Mouse (Mus musculus) midbrain, embryonic 13.5 days (tissue): ENCODE data around the gene Adamts13. TPM values are rescaled to one million over a fixed set of nuclear protein-coding genes. Genes with fewer than 3 reads are reported as not detected.

Experiments
- ATAC-seq: fragments of 200-750 bp; cut with Nextera tagmentation; 2 replicates; pipeline ENCODE4 v1.8.0; 2017; ENCODE audit warnings: mild to moderate bottlenecking, moderate TSS enrichment, moderate library complexity
- H3K27ac ChIP-seq: fragments of 300-500 bp; sonication (generic); 2 replicates; pipeline ENCODE4 v1.5.1; 2015; ENCODE audit warnings: inconsistent platforms, mild to moderate bottlenecking, moderate library complexity
- H3K27me3 ChIP-seq: fragments of 300-500 bp; sonication (generic); 2 replicates; pipeline ENCODE4 v1.6.1; 2015; ENCODE audit warnings: mild to moderate bottlenecking, inconsistent platforms
- H3K36me3 ChIP-seq: fragments of 300-500 bp; sonication (generic); 2 replicates; pipeline ENCODE4 v1.6.1; 2015; ENCODE audit warnings: mild to moderate bottlenecking, inconsistent platforms
- H3K4me1 ChIP-seq: fragments of 300-500 bp; sonication (generic); replicated peaks from 2 replicates; pipeline ENCODE4 v1.6.1; 2015; ENCODE audit warnings: inconsistent platforms
- H3K4me2 ChIP-seq: fragments of 300-500 bp; sonication (generic); replicated peaks from 2 replicates; pipeline ENCODE4 v1.6.1; 2015; ENCODE audit warnings: moderate library complexity, mild to moderate bottlenecking, inconsistent platforms
- H3K4me3 ChIP-seq: fragments of 300-500 bp; sonication (generic); replicated peaks from 2 replicates; pipeline ENCODE4 v1.5.1; 2015; ENCODE audit warnings: mild to moderate bottlenecking, inconsistent platforms
- H3K9ac ChIP-seq: fragments of 300-500 bp; sonication (generic); replicated peaks from 2 replicates; pipeline ENCODE4 v1.6.1; 2015; ENCODE audit warnings: mild to moderate bottlenecking, inconsistent platforms
- H3K9me3 ChIP-seq: fragments of 300-500 bp; sonication (generic); 2 replicates; pipeline ENCODE4 v1.6.1; 2016; ENCODE audit warnings: mild to moderate bottlenecking, inconsistent platforms
- WGBS: fragments of 180-500 bp; shearing (Covaris S2); methylation state at CpG from one replicate; pipeline ENCODE4 v1.1.7; 2015; 5-methylcytosine and 5-hydroxymethylcytosine counted together
- polyA plus RNA-seq: library from polyadenylated mRNA; unstranded; fragments of >200 nt; fragmentation: Nextera tagmentation; extraction: Ambion mirVana; gene quantifications from 2 replicates; pipeline ENCODE4 v1.2.1, GENCODE M21; 2015

Adamts13 gene
- polyA plus RNA-seq, 1 experiment from 2014 or later = not detected

DNA sequence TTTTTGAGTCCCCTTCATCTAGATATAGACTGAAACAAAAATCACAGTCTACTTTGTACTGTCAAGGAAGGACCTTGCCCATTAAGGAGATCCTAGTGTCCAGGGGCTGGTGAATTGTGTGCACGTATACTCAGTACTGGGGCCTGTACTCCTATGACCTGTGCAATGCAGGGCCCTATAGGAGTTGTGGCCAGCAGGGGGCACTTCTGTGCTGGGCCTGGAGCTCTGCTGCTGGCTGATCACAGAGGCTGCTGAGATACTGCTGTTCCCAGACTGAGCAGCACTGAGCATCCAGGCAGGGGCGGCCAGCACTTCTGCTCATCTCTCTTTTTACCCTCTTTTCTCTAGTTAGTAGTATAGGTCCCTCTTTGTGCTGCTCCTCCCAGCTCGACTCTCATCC lies 70.2 kb downstream of the Adamts13 start:
- Histone ChIP-seq H3K4me3 (no peak overlapping the region), H3K27ac (no peak overlapping the region), H3K4me1 (no peaks in the 10 kb centered on the region), H3K36me3 (no peaks in the 10 kb centered on the region), H3K9ac (no peak overlapping the region), H3K27me3 (peaks cover 21% of the 10 kb centered on the region; the same call in 1 of the 2 replicates), H3K4me2 (no peak overlapping the region), H3K9me3 (no peaks in the 10 kb centered on the region)
- 18% methylated on average over 3 of the region's 3 CpGs for WGBS
- ATAC-seq = peak; percentile 91

DNA sequence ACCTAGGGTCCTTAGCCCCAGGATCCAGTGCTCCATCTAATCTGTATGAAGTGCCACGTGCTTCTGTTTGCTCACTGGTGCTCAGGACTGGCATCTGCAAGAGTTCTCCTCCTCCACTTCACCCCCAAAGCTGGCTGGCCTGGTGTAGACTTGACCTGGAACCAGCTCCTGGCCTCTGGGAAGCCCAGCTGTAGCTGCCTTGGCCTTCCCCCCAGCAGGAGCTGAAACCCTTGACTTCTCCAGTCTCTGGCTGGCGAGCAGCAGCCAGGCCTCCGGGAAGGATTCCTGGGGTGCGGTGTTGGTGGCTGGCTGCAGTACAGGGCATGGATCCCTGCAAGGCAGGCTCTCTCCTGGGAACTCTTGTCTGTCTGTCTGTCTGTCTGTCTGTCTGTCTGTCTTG lies 71.0 kb downstream of the Adamts13 start:
- H3K27me3 ChIP-seq = peaks cover 23% of the 10 kb centered on the region; the same call in 1 of the 2 replicates
- WGBS = 77% methylated on average over 4 of the region's 4 CpGs

GRCm38 (mm10) chr2:27044641-27045040 lies 71.4 kb downstream of the Adamts13 start:
- H3K9ac ChIP-seq = no peak overlapping the region
- H3K36me3 ChIP-seq = no peaks in the 10 kb centered on the region
- peaks cover 19% of the 10 kb centered on the region; the same call in 1 of the 2 replicates for H3K27me3 ChIP-seq
- WGBS = 77% methylated on average over 3 of the region's 3 CpGs
- no peaks in the 10 kb centered on the region for H3K9me3 ChIP-seq
- no peaks in the 10 kb centered on the region for H3K4me1 ChIP-seq
- no peak for ATAC-seq
- H3K4me2 ChIP-seq = no peak overlapping the region
- no peak overlapping the region for H3K4me3 ChIP-seq
- H3K27ac ChIP-seq = no peak overlapping the region

More for the DNA sequence above, 71.0 kb downstream of the Adamts13 start:
- no peak for ATAC-seq
- Histone ChIP-seq H3K9me3 (no peaks in the 10 kb centered on the region), H3K4me1 (no peaks in the 10 kb centered on the region), H3K4me3 (no peak overlapping the region), H3K9ac (no peak overlapping the region), H3K4me2 (no peak overlapping the region), H3K36me3 (no peaks in the 10 kb centered on the region), H3K27ac (no peak overlapping the region)

DNA sequence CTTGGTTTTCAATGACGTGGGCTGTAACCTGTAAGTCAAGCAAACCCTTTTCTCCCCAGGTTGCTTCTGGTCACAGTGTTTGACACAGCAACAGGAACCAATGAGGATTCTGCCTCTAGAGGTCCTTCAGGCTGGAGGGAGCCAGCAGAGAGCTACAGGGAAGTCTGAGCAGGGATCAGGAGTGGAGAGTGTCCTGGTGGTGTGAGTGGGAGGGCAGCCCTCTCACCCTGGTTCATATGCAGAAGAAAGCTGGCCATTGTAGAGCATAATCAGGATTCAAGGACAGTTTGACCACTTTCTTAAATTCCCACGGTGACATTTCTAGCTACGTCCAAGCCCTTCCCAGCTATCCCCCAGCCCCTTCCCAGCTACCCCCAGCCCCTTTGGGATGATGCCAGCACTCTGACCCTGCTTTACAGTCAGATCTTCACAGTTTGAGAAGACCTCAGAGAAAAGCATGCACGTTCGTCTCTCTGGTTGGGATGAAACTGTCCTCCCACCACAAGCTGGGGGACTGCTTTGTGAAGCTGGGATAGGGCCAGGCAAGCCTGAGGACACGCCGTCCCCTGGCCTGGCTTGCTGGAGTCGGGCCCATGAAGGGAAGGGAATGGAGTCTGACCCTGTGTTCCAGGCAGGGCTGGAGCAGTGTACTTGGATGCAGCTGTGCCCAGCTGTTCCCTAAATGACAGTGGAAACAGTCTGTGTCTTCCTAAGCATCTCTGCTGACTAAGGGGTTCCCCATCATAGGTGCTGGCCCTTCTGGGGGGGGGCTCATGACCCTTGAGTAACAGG lies 73.0 kb downstream of the Adamts13 start:
- H3K4me2 ChIP-seq = no peak overlapping the region
- ATAC-seq = no peak
- H3K9me3 ChIP-seq = no peaks in the 10 kb centered on the region
- no peaks in the 10 kb centered on the region for H3K36me3 ChIP-seq
- no peak overlapping the region for H3K4me3 ChIP-seq
- no peak overlapping the region for H3K27ac ChIP-seq
- H3K9ac ChIP-seq = no peak overlapping the region
- 70% methylated on average over 8 of the region's 8 CpGs for whole genome bisulfite sequencing
- no peaks in the 10 kb centered on the region for H3K4me1 ChIP-seq
- peaks cover 18% of the 10 kb centered on the region; the same call in 1 of the 2 replicates for H3K27me3 ChIP-seq

DNA sequence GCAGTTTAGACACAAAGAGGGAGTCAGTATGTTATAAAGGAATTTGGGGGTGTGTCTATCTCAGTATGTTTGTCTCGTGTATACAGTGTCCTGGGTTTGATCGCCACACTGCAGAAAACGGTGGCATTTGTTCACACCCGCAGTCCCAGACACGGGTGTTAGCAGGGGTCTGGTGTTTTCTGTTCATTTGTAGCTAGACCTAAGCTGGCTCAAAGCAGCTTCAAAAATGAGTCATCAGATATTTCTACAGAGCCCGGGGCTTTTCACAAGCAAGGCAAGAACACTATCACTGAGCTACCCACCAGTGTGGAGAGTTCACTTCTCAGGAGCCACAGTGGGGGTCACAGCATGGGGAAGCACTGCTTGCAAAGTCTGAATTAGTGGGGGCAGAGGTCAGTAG lies 76.2 kb downstream of the Adamts13 start:
- Histone ChIP-seq H3K4me3 (no peak overlapping the region), H3K27me3 (peaks cover 18% of the 10 kb centered on the region; the same call in 1 of the 2 replicates), H3K27ac (no peak overlapping the region), H3K9ac (no peak overlapping the region), H3K4me2 (no peak overlapping the region), H3K4me1 (no peaks in the 10 kb centered on the region), H3K36me3 (no peaks in the 10 kb centered on the region), H3K9me3 (no peaks in the 10 kb centered on the region)
- ATAC-seq = no peak
- 32% methylated on average over 6 of the region's 6 CpGs for WGBS

DNA sequence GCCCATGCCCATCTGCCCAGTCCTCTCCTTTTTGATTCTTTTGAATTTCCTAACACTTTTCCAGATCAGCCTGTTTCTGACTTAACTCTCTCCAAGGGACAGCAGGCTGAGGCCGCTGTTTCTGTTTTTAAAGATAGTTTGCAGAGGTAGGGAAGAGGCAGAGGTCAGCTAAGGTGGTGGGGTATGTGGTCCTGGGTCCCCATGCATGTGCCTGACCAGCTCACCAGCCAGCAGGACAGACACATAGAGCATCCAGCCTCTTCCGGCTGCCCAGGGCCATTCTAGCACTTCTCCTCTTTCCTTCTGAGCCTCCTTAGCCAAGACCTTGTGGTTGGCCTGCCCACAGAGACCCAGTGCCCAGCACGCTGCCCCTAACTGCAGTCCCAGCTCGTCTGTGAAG lies 85.0 kb downstream of the Adamts13 start:
- Histone ChIP-seq H3K4me1 (no peaks in the 10 kb centered on the region), H3K36me3 (no peaks in the 10 kb centered on the region), H3K9me3 (no peaks in the 10 kb centered on the region), H3K9ac (no peak overlapping the region), H3K27me3 (no peaks in the 10 kb centered on the region), H3K27ac (no peak overlapping the region), H3K4me3 (no peak overlapping the region), H3K4me2 (no peak overlapping the region)
- WGBS = 67% methylated on average over 4 of the region's 4 CpGs
- ATAC-seq = no peak

- no peaks in the 10 kb centered on the region for H3K9me3 ChIP-seq
- H3K36me3 ChIP-seq = no peaks in the 10 kb centered on the region
- no peak overlapping the region for H3K4me3 ChIP-seq
- ATAC-seq = no peak
- H3K9ac ChIP-seq = no peak overlapping the region
- H3K4me1 ChIP-seq = no peaks in the 10 kb centered on the region
- WGBS = 63% methylated on average over 12 of the region's 12 CpGs
- H3K4me2 ChIP-seq = no peak overlapping the region
- H3K27ac ChIP-seq = no peak overlapping the region
- no peaks in the 10 kb centered on the region for H3K27me3 ChIP-seq
Measured at GRCm38 (mm10) chr2:27058751-27059150, 85.5 kb downstream of the Adamts13 start.

DNA sequence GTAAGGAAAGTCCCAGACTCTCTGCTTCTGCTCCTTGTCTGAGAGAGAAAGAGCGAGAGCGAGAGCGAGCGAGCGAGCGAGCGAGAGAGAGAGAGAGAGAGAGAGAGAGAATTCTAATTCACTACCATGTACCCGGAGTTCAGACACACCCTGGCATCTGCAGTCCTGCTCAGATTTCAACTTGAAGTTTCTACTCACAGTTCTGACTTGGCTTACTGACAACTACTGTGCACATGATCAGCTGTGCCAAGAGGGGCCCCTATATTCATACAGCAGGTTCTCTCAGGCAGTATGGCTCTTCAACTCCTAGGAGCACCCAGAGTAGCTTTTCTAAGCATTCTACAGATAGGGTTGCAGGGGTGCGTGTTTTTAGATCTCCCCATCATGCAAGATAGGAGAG lies 86.0 kb downstream of the Adamts13 start:
- Histone ChIP-seq H3K9ac (no peak overlapping the region), H3K27ac (no peak overlapping the region), H3K9me3 (no peaks in the 10 kb centered on the region), H3K36me3 (no peaks in the 10 kb centered on the region), H3K4me1 (no peaks in the 10 kb centered on the region), H3K27me3 (no peaks in the 10 kb centered on the region), H3K4me3 (no peak overlapping the region), H3K4me2 (no peak overlapping the region)
- 89% methylated on average over 9 of the region's 9 CpGs for WGBS
- no peak for ATAC-seq

Other genes with a start within 250 kb of the Adamts13 start
- not detected in 2 replicates for gene Abo, start 108.4 kb upstream of the Adamts13 start, polyA plus RNA-seq
- 31.0 and 33.9 TPM in 2 replicates for gene Surf6, start 70.5 kb upstream of the Adamts13 start, polyA plus RNA-seq
- 160 and 164 TPM in 2 replicates for gene Med22, start 62.7 kb upstream of the Adamts13 start, polyA plus RNA-seq
- gene Rpl7a, start 62.7 kb upstream of the Adamts13 start, polyA plus RNA-seq = 532 and 549 TPM in 2 replicates
- 59.3 and 60.6 TPM in 2 replicates for gene Surf2, start 57.0 kb upstream of the Adamts13 start, polyA plus RNA-seq
- 76.5 and 84.1 TPM in 2 replicates for gene Surf1, start 56.9 kb upstream of the Adamts13 start, polyA plus RNA-seq
- gene Surf4, start 39.5 kb upstream of the Adamts13 start, polyA plus RNA-seq = 105 and 114 TPM in 2 replicates
- gene Stkld1, start 39.4 kb upstream of the Adamts13 start, polyA plus RNA-seq = 0.13 and 0.21 TPM in 2 replicates
- gene Rexo4, start 9.0 kb upstream of the Adamts13 start, polyA plus RNA-seq = 33.7 and 36.1 TPM in 2 replicates
- gene Cacfd1, start 36.5 kb downstream of the Adamts13 start, polyA plus RNA-seq = 130 and 132 TPM in 2 replicates
- gene Slc2a6, start 54.6 kb downstream of the Adamts13 start, polyA plus RNA-seq = 3.6 and 3.8 TPM in 2 replicates
- gene Mymk, start 98.8 kb downstream of the Adamts13 start, polyA plus RNA-seq = not detected in 2 replicates
- 6.0 and 6.9 TPM in 2 replicates for gene Adamtsl2, start 106.0 kb downstream of the Adamts13 start, polyA plus RNA-seq
- 0.68 and 1.1 TPM in 2 replicates for gene Fam163b, start 169.1 kb downstream of the Adamts13 start, polyA plus RNA-seq
- gene Dbh, start 191.8 kb downstream of the Adamts13 start, polyA plus RNA-seq = 0.19 and 0.82 TPM in 2 replicates